ENCODE assay signal across 8 mouse cellular contexts in genomic region chr7:125630317-125630716, GRCm38 (mm10). TPM values are rescaled to one million over a fixed set of nuclear protein-coding genes. Genes with fewer than 3 reads are reported as not detected.
DNase-seq lines count a peak whose midpoint lies in the region; ATAC-seq lines count a peak whose summit lies in the region.

No protein-coding gene starts in this region.

- no peak overlapping the region for H3K4me3 ChIP-seq in liver, embryonic 12.5 days

- H3K4me1 ChIP-seq in liver, embryonic 12.5 days = peaks cover 8% of the 10 kb centered on the region; the same call in 1 of the 2 replicates

- 9% methylated on average over 4 of the region's 4 CpGs for WGBS in liver, embryonic 12.5 days (ENCODE audit: insufficient replicate concordance)

- 0 out of 2 replicates have a peak overlapping the region, but pooled peaks have one; percentile 12 for H3K27ac ChIP-seq in liver, embryonic 12.5 days

- H3K9me3 ChIP-seq in liver, embryonic 12.5 days (replicated peaks) = peaks cover 4% of the 10 kb centered on the region; the same call in 1 of the 2 replicates

- DNase-seq in adrenal gland, postnatal 14 days = peak; percentile 37
- DNase-seq in adrenal gland, adult (ENCODE audit: inconsistent age in 2 of 2, low spot score in 1 of 2) = no peak
- peak; percentile 84 for DNase-seq in CD4-positive helper T cell, adult 2 months (ENCODE audit: low read depth, low spot score)
- DNase-seq in skeletal muscle tissue, adult 2 months (ENCODE audit: low read depth, low spot score) = peak; percentile 54
- DNase-seq in embryo, embryonic 11 days = no peak
- DNase-seq in testis, postnatal 10 days (ENCODE audit: low spot score) = no peak
- no peak for DNase-seq in layer of hippocampus, postnatal 10 days (ENCODE audit: low spot score in 2 of 2)

- no peak overlapping the region for H3K9ac ChIP-seq in liver, embryonic 12.5 days

- peak; percentile 65 for ATAC-seq in liver, embryonic 12.5 days

- H3K36me3 ChIP-seq in liver, embryonic 12.5 days = no peaks in the 10 kb centered on the region

- no peaks in the 10 kb centered on the region for H3K27me3 ChIP-seq in liver, embryonic 12.5 days (replicated peaks)

- H3K4me2 ChIP-seq in liver, embryonic 12.5 days = peak overlapping the region; percentile 19; the same call in 1 of the 2 replicates

RNA-seq across cellular contexts. Expression of gene Il21r, which starts 27.1 kb away (rescaled TPM):
- 0.63 and 8.8 TPM in 2 replicates for total RNA-seq in adrenal gland, postnatal 14 days (2021)
- polyA plus RNA-seq in liver, embryonic 12.5 days (2016; fragmentation: Nextera tagmentation; extraction: Ambion mirVana) = 1.1 and 1.4 TPM in 2 replicates
- total RNA-seq in layer of hippocampus, postnatal 10 days (2021) = 1 to 10 TPM in 1 of 2 experiments, under 1 TPM in 1; 0.60 to 1.1 TPM

Comparison
In these comparisons a context has a peak if more than half of its experiments do, and no peak if none do; other contexts are left out.
1. DNase-seq: peak in adrenal gland, postnatal 14 days (single experiment), CD4-positive helper T cell, adult 2 months (single experiment) and skeletal muscle tissue, adult 2 months (single experiment); none in adrenal gland, adult (0 of 2), embryo, embryonic 11 days (single experiment), testis, postnatal 10 days (single experiment) and layer of hippocampus, postnatal 10 days (0 of 2).